30 mouse cellular contexts compared by ENCODE assay signal in genomic region chr12:6189232-6189631, GRCm38 (mm10).
DNase-seq lines count a peak whose midpoint lies in the region; ATAC-seq and TF ChIP-seq lines count a peak whose summit lies in the region.
"Had no signal": no experiment of that assay in that cellular context is flagged by ENCODE, and none has a peak within 500 bp of the region (broad histone marks: within the 10 kb centered on the region; RNA-seq: fewer than 3 reads in every experiment).

No protein-coding gene starts in this region.

- H3K27me3 ChIP-seq in hindbrain, postnatal 0 days (ENCODE audit: insufficient read depth, low read length) = no peaks in the 10 kb centered on the region
- no peaks in the 10 kb centered on the region for H3K27me3 ChIP-seq in hindbrain, embryonic 12.5 days
- no peaks in the 10 kb centered on the region for H3K27me3 ChIP-seq in heart, embryonic 13.5 days (replicated peaks)
- H3K27me3 ChIP-seq: CH12.LX; embryonic facial prominence, embryonic 13.5 days; limb, embryonic 15.5 days; liver, embryonic 13.5 days; neural tube, embryonic 12.5 days had no signal

- WGBS in hindbrain, postnatal 0 days = 43% methylated on average over 3 of the region's 3 CpGs
- 83% methylated on average over 3 of the region's 3 CpGs for WGBS in hindbrain, embryonic 12.5 days
- 23% methylated on average over 3 of the region's 3 CpGs for WGBS in heart, embryonic 13.5 days

- intact Hi-C loops in heart, postnatal 14 days (cut with DNase I) = no loop called here

- ATAC-seq in hindbrain, postnatal 0 days = no peak
- ATAC-seq in hindbrain, embryonic 12.5 days (ENCODE audit: low FRiP score) = no peak
- ATAC-seq in heart, embryonic 13.5 days (ENCODE audit: extremely low read depth, insufficient number of reproducible peaks, low FRiP score, low TSS enrichment) = no peak; the same call in 1 of the 2 replicates
- no peak for ATAC-seq in CD4-positive, CD25-positive, alpha-beta regulatory T cell, adult 4 months
- ATAC-seq: activated CD4-positive, CD25-positive, alpha-beta regulatory T cell, adult 4 months; forebrain, postnatal 0 days; intestine, embryonic 16.5 days; lung, postnatal 0 days had no signal

- no peak overlapping the region for H3K27ac ChIP-seq in hindbrain, postnatal 0 days
- no peak overlapping the region for H3K27ac ChIP-seq in hindbrain, embryonic 12.5 days
- H3K27ac ChIP-seq in heart, embryonic 13.5 days (replicated peaks) = peak overlapping the region; percentile 51
- H3K27ac ChIP-seq: embryonic facial prominence, embryonic 13.5 days; forebrain, embryonic 10.5 days; kidney, postnatal 0 days; limb, embryonic 10.5 days; limb, embryonic 15.5 days; liver, embryonic 13.5 days; midbrain, embryonic 10.5 days; neural tube, embryonic 12.5 days had no signal

- no peaks in the 10 kb centered on the region for H3K4me1 ChIP-seq in hindbrain, postnatal 0 days (ENCODE audit: insufficient read depth, low read length)
- no peaks in the 10 kb centered on the region for H3K4me1 ChIP-seq in hindbrain, embryonic 12.5 days
- H3K4me1 ChIP-seq in heart, embryonic 13.5 days = peaks cover 12% of the 10 kb centered on the region
- H3K4me1 ChIP-seq: embryonic facial prominence, embryonic 13.5 days; forebrain, embryonic 10.5 days; limb, embryonic 10.5 days; limb, embryonic 15.5 days; liver, embryonic 13.5 days; neural tube, embryonic 12.5 days had no signal

- no peaks in the 10 kb centered on the region for H3K9me3 ChIP-seq in hindbrain, postnatal 0 days (ENCODE audit: low read length)
- H3K9me3 ChIP-seq in hindbrain, embryonic 12.5 days (replicated peaks) = no peaks in the 10 kb centered on the region
- no peaks in the 10 kb centered on the region for H3K9me3 ChIP-seq in heart, embryonic 13.5 days
- H3K9me3 ChIP-seq: embryonic facial prominence, embryonic 13.5 days; forebrain, embryonic 10.5 days; limb, embryonic 10.5 days; limb, embryonic 15.5 days; liver, embryonic 13.5 days; midbrain, embryonic 10.5 days; neural tube, embryonic 12.5 days had no signal

- H3K36me3 ChIP-seq in hindbrain, postnatal 0 days (ENCODE audit: insufficient read depth, low read length) = no peaks in the 10 kb centered on the region
- no peaks in the 10 kb centered on the region for H3K36me3 ChIP-seq in hindbrain, embryonic 12.5 days
- H3K36me3 ChIP-seq in heart, embryonic 13.5 days = no peaks in the 10 kb centered on the region
- H3K36me3 ChIP-seq: embryonic facial prominence, embryonic 13.5 days; forebrain, embryonic 10.5 days; limb, embryonic 10.5 days; limb, embryonic 15.5 days; liver, embryonic 13.5 days; midbrain, embryonic 10.5 days; neural tube, embryonic 12.5 days had no signal

- peak; percentile 15 for DNase-seq in hindbrain, postnatal 0 days (ENCODE audit: low spot score)
- DNase-seq in heart, adult 8-10 months (ENCODE audit: low spot score) = peak; percentile 23
- peak; percentile 9 to 22 for DNase-seq in heart, postnatal 14 days
- no peak for DNase-seq in layer of hippocampus, postnatal 10 days (ENCODE audit: low spot score in 2 of 2)
- DNase-seq in right cerebral cortex, postnatal 4 days = no peak
- DNase-seq: adrenal gland, adult 2 months; adrenal gland, postnatal 36 days; B cell, adult 2 months; cerebellum, adult 9-10 months; embryo, embryonic 11 days; forebrain, postnatal 0 days; gastrocnemius, postnatal 14 days; kidney, adult 8-10 months; liver, embryonic 13.5 days; lung, adult 18-20 months had no signal

- H3K4me3 ChIP-seq in hindbrain, postnatal 0 days (ENCODE audit: low read length) = no peak overlapping the region
- no peak overlapping the region for H3K4me3 ChIP-seq in hindbrain, embryonic 12.5 days
- no peak overlapping the region for H3K4me3 ChIP-seq in heart, embryonic 13.5 days
- H3K4me3 ChIP-seq: embryonic facial prominence, embryonic 13.5 days; forebrain, embryonic 10.5 days; limb, embryonic 10.5 days; limb, embryonic 15.5 days; liver, embryonic 13.5 days; midbrain, embryonic 10.5 days; myocyte; neural tube, embryonic 12.5 days had no signal

- no peak overlapping the region for H3K4me2 ChIP-seq in hindbrain, postnatal 0 days (ENCODE audit: low read depth, low read length)
- no peak overlapping the region for H3K4me2 ChIP-seq in hindbrain, embryonic 12.5 days (replicated peaks)
- H3K4me2 ChIP-seq in heart, embryonic 13.5 days = no peak overlapping the region
- H3K4me2 ChIP-seq: embryonic facial prominence, embryonic 13.5 days; limb, embryonic 15.5 days; liver, embryonic 13.5 days; neural tube, embryonic 12.5 days had no signal

- no peak for TF ChIP-seq CTCF in hindbrain, postnatal 0 days (IDR thresholded peaks at IDR 0.05; ENCODE audit: low read depth)

- no peak overlapping the region for H3K9ac ChIP-seq in hindbrain, postnatal 0 days (replicated peaks; ENCODE audit: low read length)
- no peak overlapping the region for H3K9ac ChIP-seq in hindbrain, embryonic 12.5 days
- H3K9ac ChIP-seq in heart, embryonic 13.5 days = no peak overlapping the region
- H3K9ac ChIP-seq: embryonic facial prominence, embryonic 13.5 days; forebrain, postnatal 0 days; limb, embryonic 15.5 days; liver, embryonic 13.5 days; neural tube, embryonic 12.5 days had no signal

Comparison
In these comparisons a context has a peak if more than half of its experiments do, and no peak if none do; other contexts are left out.
1. DNase-seq: peak in hindbrain, postnatal 0 days (single experiment), heart, adult 8-10 months (single experiment) and heart, postnatal 14 days (2 of 2); none in layer of hippocampus, postnatal 10 days (0 of 2) and right cerebral cortex, postnatal 4 days (single experiment).